Mouse (Mus musculus) urinary bladder, postnatal 4 days (tissue): ENCODE measurements around the gene Hspa12a.
"Not testable (repeated sequence)": the region's sequence is repeated elsewhere in the genome, so short reads cannot be mapped to it uniquely, and the experiment has no call there.

Experiments used
- DNase-seq, 2 experiments: peaks; one replicate each; pipeline ENCODE4 v3.0.0; 2021 to 2022; ENCODE audit warnings: low spot score in 2 of 2

Hspa12a gene

DNA sequence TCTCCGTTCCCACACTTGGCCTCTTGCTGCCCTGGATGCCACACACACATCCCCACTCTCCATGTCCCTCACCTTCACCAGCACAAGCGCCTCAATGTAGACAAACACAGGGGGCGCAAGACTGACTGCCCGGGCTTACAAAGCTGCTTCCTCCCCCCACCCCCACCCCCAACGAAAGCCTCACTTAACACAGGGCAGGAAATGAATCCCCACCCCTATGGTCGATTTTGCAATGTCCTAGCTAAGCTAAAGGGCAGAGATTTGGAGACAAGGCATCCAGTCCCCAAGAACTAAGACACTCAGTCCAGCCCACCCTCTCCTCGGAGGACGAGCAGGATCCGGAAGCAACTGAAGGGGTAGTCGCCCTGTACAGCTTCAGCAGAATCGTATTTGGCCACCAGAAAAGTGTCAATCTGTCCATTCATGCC, 32.5 kb downstream of the Hspa12a start:
- DNase-seq = no peak

GRCm38 (mm10) chr19:58908018-58908417, 35.4 kb downstream of the Hspa12a start:
- DNase-seq = no peak

- DNase-seq = no peak
Observed at GRCm38 (mm10) chr19:58906685-58907084, 36.8 kb downstream of the Hspa12a start.

GRCm38 (mm10) chr19:58903899-58904327, 39.5 kb downstream of the Hspa12a start:
- DNase-seq = peak; percentile 73 to 91

DNA sequence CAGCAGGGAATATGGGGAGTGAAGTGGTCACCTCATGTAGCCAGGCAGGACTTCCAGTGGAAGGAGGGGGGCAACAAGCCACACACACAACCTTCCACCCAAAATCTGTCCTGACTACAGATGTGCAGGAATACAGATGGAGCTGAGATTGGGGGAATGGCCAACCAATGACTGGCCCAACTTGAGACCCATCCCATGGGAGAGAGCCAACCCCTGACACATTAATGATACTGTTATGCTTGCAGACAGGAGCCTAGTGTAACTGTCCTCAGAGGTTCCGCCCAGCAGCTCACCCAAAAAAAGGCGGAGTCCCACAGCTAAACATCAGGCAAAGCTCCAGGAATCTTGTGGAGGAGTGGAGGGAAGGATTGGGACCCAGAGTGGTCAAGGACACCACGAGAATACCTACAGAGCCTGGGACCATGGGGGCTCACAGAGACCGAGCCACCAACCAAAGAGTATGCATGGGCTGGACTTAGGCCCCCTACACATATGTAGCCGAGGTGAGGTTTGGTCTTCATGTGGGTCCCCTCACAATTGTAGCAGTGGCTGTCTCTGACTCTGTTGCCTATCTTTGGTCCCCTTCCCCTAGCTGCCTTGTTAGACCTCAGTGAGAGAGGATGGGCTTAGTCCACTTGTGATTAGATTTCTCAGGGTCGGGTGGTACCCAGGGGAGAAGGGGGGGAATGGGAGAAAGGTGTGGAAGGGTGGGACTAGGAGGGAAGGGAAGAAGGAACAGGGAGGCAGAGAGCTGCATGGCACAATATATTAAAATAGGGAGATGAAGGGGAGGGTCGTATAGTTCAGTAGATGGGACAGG, 40.2 kb downstream of the Hspa12a start:
- DNase-seq = no peak

GRCm38 (mm10) chr19:58900471-58900870, 43.0 kb downstream of the Hspa12a start:
- DNase-seq = not testable (repeated sequence)

DNA sequence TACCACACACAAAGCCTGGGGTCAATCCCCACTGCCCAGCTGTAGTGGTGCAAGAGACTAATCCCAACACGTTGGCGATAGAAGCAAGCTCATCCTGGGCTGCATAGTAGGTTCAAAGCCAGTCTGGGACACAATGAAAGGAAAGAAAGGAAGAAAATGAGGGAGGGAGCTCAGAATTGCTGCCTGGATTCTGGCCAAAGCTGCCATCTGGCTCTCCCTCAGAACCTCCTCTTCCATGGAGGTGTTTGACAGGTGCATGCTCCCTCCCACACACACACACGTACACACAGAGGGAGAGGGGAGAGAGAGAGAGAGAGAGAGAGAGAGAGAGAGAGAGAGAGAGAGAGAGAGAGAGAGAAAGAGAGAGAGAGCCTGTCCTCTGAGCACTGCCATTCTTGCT, 47.2 kb downstream of the Hspa12a start:
- no peak for DNase-seq

DNA sequence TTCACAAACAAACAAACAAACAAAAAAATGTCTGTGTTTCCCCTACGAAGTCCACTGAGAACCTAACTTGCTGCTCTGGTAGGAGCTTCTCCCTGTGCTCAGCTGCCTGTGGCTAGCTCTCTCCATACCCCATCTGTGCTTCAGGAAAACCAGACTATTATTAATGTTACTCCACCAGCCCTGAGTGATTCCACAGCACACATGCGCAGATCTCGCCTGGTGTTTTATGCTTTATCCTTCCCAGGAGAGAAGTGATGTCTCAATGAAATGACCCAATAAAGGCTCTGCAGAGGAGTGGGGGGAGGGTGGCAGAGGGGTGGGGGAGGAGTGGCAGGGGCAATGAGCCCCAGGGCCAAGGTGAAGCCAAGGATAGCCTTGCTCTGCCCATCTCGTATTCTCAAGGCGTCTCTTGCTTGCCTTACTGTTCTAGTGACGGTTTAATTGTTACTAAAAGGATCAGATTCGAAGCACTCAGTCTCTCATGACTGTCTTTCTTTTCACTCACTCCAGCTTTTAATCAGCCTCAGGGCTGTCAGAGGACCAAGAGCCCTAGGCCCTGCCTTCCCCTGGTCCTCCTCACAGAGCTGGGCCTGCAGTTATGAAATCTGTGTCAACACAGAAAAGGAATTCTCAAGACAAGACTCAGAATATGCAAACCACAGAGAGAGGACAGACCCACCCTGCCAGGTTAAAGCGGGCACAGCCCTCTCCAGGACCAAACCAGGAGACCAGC, 54.0 kb downstream of the Hspa12a start:
- DNase-seq = no peak

DNA sequence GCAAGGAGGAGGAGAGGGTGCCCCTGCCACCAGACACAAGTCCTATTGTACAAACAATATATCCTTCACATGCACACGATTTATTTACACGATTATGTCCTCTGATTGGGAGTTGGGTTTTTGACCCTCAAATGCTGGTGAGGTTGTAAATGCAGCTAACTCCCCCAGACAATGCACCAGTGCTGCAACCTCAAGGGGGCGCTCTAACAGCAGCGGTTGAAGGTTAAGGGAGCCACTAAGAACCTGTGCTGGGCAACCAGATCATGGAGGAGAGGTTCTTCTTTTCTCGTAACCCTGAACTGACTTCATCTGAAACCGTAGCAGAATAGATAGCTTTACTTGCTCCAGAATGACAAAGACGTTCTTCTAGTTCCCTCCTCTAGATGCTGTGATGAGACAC, 57.0 kb downstream of the Hspa12a start:
- DNase-seq = no peak

GRCm38 (mm10) chr19:58883451-58883850, 60.0 kb downstream of the Hspa12a start:
- DNase-seq = no peak

DNA sequence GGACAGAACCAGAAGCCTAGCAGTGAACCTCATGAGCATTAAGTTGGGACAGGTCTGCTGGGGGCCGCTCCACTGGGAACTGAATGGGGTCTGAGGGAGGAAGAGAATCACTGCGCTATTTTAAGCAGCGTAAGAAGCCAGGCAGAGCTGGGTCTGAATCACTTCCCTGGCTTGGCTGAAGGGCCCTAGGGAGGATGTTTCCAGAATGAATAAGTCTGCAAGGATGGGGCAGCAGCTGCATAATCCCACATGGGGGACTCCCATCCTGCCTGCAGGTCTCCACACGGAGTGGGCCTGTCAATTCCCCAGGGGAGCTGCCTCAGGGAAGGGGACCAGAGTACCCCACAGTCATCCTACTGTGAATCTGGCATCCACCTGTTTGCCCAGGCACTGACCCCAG, 61.1 kb downstream of the Hspa12a start:
- no peak for DNase-seq

GRCm38 (mm10) chr19:58879330-58879957, 64.0 kb downstream of the Hspa12a start:
- DNase-seq = no peak

GRCm38 (mm10) chr19:58878560-58878959, 64.9 kb downstream of the Hspa12a start:
- DNase-seq = no peak

- DNase-seq = no peak
Observed at GRCm38 (mm10) chr19:58873536-58873935, 69.9 kb downstream of the Hspa12a start.

DNA sequence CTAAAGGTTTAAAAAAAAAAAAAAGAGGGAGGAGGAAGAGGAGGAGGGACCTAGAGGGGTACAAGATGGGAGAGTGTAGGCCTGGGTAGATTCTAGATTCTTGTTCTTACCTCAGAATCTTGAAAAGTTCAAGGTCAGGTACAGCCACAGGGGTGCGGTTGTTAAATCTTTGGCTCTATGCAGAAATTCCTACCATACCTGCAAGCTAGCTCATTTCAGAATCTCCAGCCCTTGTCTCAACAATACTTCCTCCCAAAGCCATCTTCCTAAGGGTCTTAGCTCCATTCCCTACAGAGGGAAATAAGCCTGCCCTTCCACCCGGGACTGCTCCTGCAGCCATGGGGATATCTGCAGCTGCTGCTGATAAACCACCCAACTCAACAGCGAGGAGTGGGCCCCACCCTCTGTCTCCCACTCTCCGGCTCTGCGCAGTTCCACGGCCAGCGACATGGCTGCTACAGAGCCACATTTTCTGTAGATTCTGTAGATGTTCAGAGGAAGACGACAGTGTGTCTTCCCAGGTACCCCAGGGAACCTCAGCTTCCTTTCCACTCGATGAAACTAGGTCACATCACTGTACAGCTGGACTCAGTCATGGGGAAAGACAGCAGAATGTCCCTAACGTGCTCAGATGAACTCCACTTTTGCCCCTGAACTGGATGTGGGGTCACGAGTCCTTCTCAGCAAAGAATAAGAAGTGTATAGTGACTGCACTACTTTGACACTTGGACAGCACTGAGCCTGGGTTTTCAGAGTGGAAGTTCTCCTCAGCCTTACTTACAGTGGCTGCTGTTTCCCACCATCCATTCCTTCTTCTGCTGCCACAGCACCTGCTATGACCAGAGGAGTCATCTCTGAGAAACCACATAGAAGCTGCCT, 70.8 kb downstream of the Hspa12a start:
- no peak for DNase-seq

- DNase-seq = no peak
Observed at GRCm38 (mm10) chr19:58871878-58872277, 71.6 kb downstream of the Hspa12a start.

GRCm38 (mm10) chr19:58866651-58867050, 76.8 kb downstream of the Hspa12a start:
- no peak for DNase-seq

- no peak for DNase-seq
Observed at GRCm38 (mm10) chr19:58865224-58865623, 78.2 kb downstream of the Hspa12a start.

- DNase-seq = no peak
Observed at GRCm38 (mm10) chr19:58864006-58864573, 79.4 kb downstream of the Hspa12a start.

DNA sequence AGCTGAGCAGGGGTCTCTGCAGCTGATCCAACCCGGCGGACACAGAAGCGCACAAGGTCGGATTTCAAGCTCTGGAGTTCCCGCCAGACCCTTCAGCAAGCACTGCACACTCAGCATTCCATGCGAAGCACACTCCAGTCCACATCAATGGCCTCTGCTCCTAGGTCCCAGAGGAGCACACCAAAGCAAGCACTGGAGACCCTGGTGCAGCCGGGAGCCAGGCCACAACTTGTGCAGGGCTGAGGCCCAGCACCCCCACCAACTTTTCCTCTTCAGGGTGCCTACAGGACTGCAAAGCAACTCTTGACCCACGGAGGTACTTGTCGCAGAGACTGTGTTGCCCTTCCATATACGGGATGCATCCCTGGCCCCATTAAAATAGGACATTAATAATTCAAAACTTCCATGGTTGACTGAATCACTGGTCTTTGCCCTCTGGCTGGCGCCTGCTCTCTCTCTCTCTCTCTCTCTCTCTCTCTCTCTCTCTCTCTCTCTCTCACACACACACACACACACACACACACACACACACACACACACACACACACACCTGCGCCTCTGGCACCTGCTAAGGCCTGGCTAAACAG, 82.2 kb downstream of the Hspa12a start:
- DNase-seq = no peak
